Mouse (Mus musculus) thymus, adult 2 months (tissue): ENCODE measurements at regions not wholly inside any gene's neighbourhood (a gene's known extent, or its start where the extent isn't known, plus 50 kb on each side); places are given as distances from the start of the nearest gene placed in this dataset.

Source experiments
- DNase-seq: peaks from one replicate; pipeline ENCODE4 v3.0.0; 2021
- H3K27ac ChIP-seq: fragments of 200-500 bp; 2 replicates; pipeline ENCODE4 v1.5.1; 2012; ENCODE audit warnings: low read length, control low read depth; ENCODE audit not compliant: control insufficient read depth, insufficient read depth
- H3K27me3 ChIP-seq: fragments of 200-500 bp; 2 replicates; pipeline ENCODE4 v1.6.1; 2012; ENCODE audit warnings: mild to moderate bottlenecking, low read length, moderate library complexity, mixed read lengths; ENCODE audit not compliant: control insufficient read depth, insufficient read depth
- H3K36me3 ChIP-seq: fragments of 200-500 bp; 2 replicates; pipeline ENCODE4 v1.6.1; 2012; ENCODE audit warnings: mild to moderate bottlenecking, low read length, moderate library complexity; ENCODE audit not compliant: control insufficient read depth, insufficient read depth
- H3K4me1 ChIP-seq: fragments of 200-500 bp; replicated peaks from 2 replicates; pipeline ENCODE4 v1.6.1; 2012; ENCODE audit warnings: low read length; ENCODE audit not compliant: control insufficient read depth, insufficient read depth
- H3K4me3 ChIP-seq: fragments of 200-500 bp; 2 replicates; pipeline ENCODE4 v1.5.1; 2012; ENCODE audit warnings: mild to moderate bottlenecking, low read length, control low read depth, moderate library complexity; ENCODE audit not compliant: control insufficient read depth, insufficient read depth
- CTCF ChIP-seq: fragments of 200-500 bp; IDR thresholded peaks from 2 replicates; pipeline ENCODE4 v1.5.1; 2012; ENCODE audit warnings: mild to moderate bottlenecking, control low read depth, low read length, moderate library complexity, borderline replicate concordance; ENCODE audit not compliant: control insufficient read depth, poor library complexity, insufficient read depth; ENCODE audit errors: extremely low read depth
- POLR2A ChIP-seq: fragments of 200-500 bp; IDR thresholded peaks from 2 replicates; pipeline ENCODE4 v1.6.1; 2012; ENCODE audit warnings: mild to moderate bottlenecking, low read length, control low read depth, moderate library complexity; ENCODE audit not compliant: control insufficient read depth, poor library complexity, insufficient read depth; ENCODE audit errors: extremely low read depth
- WGBS: fragments of 180-500 bp; shearing (Covaris S2); methylation state at CpG from one replicate; pipeline ENCODE4 v1.1.7; 2018; 5-methylcytosine and 5-hydroxymethylcytosine counted together

GRCm38 (mm10) chr9:30137611-30138287, 174.8 kb upstream of the Ntm start:
- Histone ChIP-seq H3K27ac (no peak overlapping the region), H3K27me3 (no peaks in the 10 kb centered on the region), H3K4me3 (no peak overlapping the region)

GRCm38 (mm10) chr9:30140188-30140587, 177.2 kb upstream of the Ntm start:
- no peak for DNase-seq
- Histone ChIP-seq H3K27ac (no peak overlapping the region), H3K4me3 (no peak overlapping the region), H3K27me3 (no peaks in the 10 kb centered on the region), H3K36me3 (no peaks in the 10 kb centered on the region), H3K4me1 (no peaks in the 10 kb centered on the region)
- no peak for TF ChIP-seq CTCF
- TF ChIP-seq POLR2A = no peak
- 76% methylated on average over 3 of the region's 3 CpGs for WGBS

More at GRCm38 (mm10) chr9:30137611-30138287, 174.8 kb upstream of the Ntm start:
- TF ChIP-seq POLR2A (no peak), CTCF (no peak)
- DNase-seq = peak; percentile 9
- Histone ChIP-seq H3K36me3 (no peaks in the 10 kb centered on the region), H3K4me1 (no peaks in the 10 kb centered on the region)
- WGBS = 25% methylated on average over 14 of the region's 14 CpGs

GRCm38 (mm10) chr9:30141186-30141585, 178.2 kb upstream of the Ntm start:
- DNase-seq = no peak
- no peaks in the 10 kb centered on the region for H3K27me3 ChIP-seq
- H3K27ac ChIP-seq = no peak overlapping the region
- H3K4me3 ChIP-seq = no peak overlapping the region
- H3K4me1 ChIP-seq = no peaks in the 10 kb centered on the region
- no peaks in the 10 kb centered on the region for H3K36me3 ChIP-seq
- no peak for TF ChIP-seq CTCF
- no peak for TF ChIP-seq POLR2A
- WGBS = 90% methylated on average over 3 of the region's 3 CpGs

- WGBS = 93% methylated on average over 10 of the region's 10 CpGs
Measured at GRCm38 (mm10) chr9:30142806-30143458, 180.0 kb upstream of the Ntm start.

GRCm38 (mm10) chr9:30149481-30150468, 186.8 kb upstream of the Ntm start:
- no peak overlapping the region for H3K4me3 ChIP-seq
- no peaks in the 10 kb centered on the region for H3K36me3 ChIP-seq
- H3K4me1 ChIP-seq = no peaks in the 10 kb centered on the region
- H3K27ac ChIP-seq = no peak overlapping the region
- H3K27me3 ChIP-seq = no peaks in the 10 kb centered on the region
- no peak for TF ChIP-seq POLR2A
- TF ChIP-seq CTCF = no peak
- no peak for DNase-seq
- 59% methylated on average over 17 of the region's 17 CpGs for WGBS

More at GRCm38 (mm10) chr9:30142806-30143458, 180.0 kb upstream of the Ntm start:
- Histone ChIP-seq H3K4me1 (no peaks in the 10 kb centered on the region), H3K27ac (no peak overlapping the region), H3K27me3 (no peaks in the 10 kb centered on the region), H3K4me3 (no peak overlapping the region), H3K36me3 (no peaks in the 10 kb centered on the region)
- TF ChIP-seq POLR2A (no peak), CTCF (no peak)
- no peak for DNase-seq

GRCm38 (mm10) chr9:30151173-30151572, 188.2 kb upstream of the Ntm start:
- Histone ChIP-seq H3K27me3 (no peaks in the 10 kb centered on the region), H3K36me3 (no peaks in the 10 kb centered on the region), H3K4me3 (no peak overlapping the region), H3K27ac (no peak overlapping the region), H3K4me1 (no peaks in the 10 kb centered on the region)
- TF ChIP-seq CTCF = no peak
- TF ChIP-seq POLR2A = no peak
- 100% methylated on average over 1 of the region's 1 CpGs for WGBS
- DNase-seq = no peak
